8 mouse cellular contexts compared by ENCODE assay signal in genomic region chr2:152847815-152848302, GRCm38 (mm10). TPM values are rescaled to one million over a fixed set of nuclear protein-coding genes. Genes with fewer than 3 reads are reported as not detected.
DNase-seq lines count a peak whose midpoint lies in the region; ATAC-seq lines count a peak whose summit lies in the region.

Gene Tpx2, plus strand, starts transcription at chr2:152847964.

- no peaks in the 10 kb centered on the region for H3K36me3 ChIP-seq in hindbrain, embryonic 16.5 days (ENCODE audit: control insufficient read depth, insufficient read depth, low read length)
- H3K36me3 ChIP-seq in macrophage (ENCODE audit: inconsistent target): no peaks in the 10 kb centered on the region

- peaks cover 48% of the 10 kb centered on the region for H3K79me2 ChIP-seq in macrophage (ENCODE audit: inconsistent target)

- no peaks in the 10 kb centered on the region for H3K4me1 ChIP-seq in hindbrain, embryonic 16.5 days (ENCODE audit: control insufficient read depth, insufficient read depth, low read depth, low read length)

- H3K4me3 ChIP-seq in hindbrain, embryonic 16.5 days (ENCODE audit: low read length): peak within 1 kb of the TSS; percentile 74
- H3K4me3 ChIP-seq in macrophage (ENCODE audit: inconsistent target): peak within 1 kb of the TSS; percentile 78

- H3K9ac ChIP-seq in hindbrain, embryonic 16.5 days (ENCODE audit: low read depth, low read length): peak within 1 kb of the TSS; percentile 57

- H3K4me2 ChIP-seq in hindbrain, embryonic 16.5 days (ENCODE audit: low read length): peak within 1 kb of the TSS; percentile 85

- H3K27ac ChIP-seq in hindbrain, embryonic 16.5 days (ENCODE audit: low read depth, low read length): peak within 1 kb of the TSS; percentile 31; the same call in 1 of the 2 replicates
- peak within 1 kb of the TSS; percentile 82 for H3K27ac ChIP-seq in macrophage

- ATAC-seq in hindbrain, embryonic 16.5 days: peak; percentile 98

- DNase-seq in WW6 (ENCODE audit: low read depth, low spot score): peak; percentile 96
- DNase-seq in cerebellum, postnatal 4 days (ENCODE audit: low spot score in 2 of 2): peak; percentile 92 to 96
- DNase-seq in gastrocnemius, adult 18-20 months (ENCODE audit: low spot score): peak; percentile 98
- DNase-seq in left cerebral cortex, adult 18-20 months (ENCODE audit: low spot score in 2 of 2): peak; percentile 99
- peak; percentile 98 for DNase-seq in right cerebral cortex, adult 18-20 months
- DNase-seq in urinary bladder, postnatal 10 days (ENCODE audit: low spot score): peak; percentile 86

- H3K27me3 ChIP-seq in hindbrain, embryonic 16.5 days (replicated peaks; ENCODE audit: control insufficient read depth, insufficient read depth, low read length): no peaks in the 10 kb centered on the region

- WGBS in hindbrain, embryonic 16.5 days: under 1% methylated on average over 34 of the region's 34 CpGs
- WGBS in macrophage (ENCODE audit: missing documents): under 1% methylated on average over 34 of the region's 34 CpGs

- no peaks in the 10 kb centered on the region for H3K9me3 ChIP-seq in hindbrain, embryonic 16.5 days (ENCODE audit: control insufficient read depth, low read length)

RNA-seq across cellular contexts. Expression of gene Tpx2, which starts in this region (rescaled TPM):
- total RNA-seq in gastrocnemius, adult 18-20 months (2021): 1 to 10 TPM; 1.6 to 5.3 TPM
- 14.8 and 19.8 TPM in 2 replicates for polyA plus RNA-seq in hindbrain, embryonic 16.5 days (2015; fragmentation: Nextera tagmentation; extraction: Ambion mirVana)
- total RNA-seq in left cerebral cortex, adult 18-20 months (2021): 1 to 10 TPM; 2.0 to 2.4 TPM
- 10 to 100 TPM in 5 of 26 experiments, 1 to 10 TPM in 21; 2.1 to 18.9 (median 7.1) TPM for total RNA-seq in macrophage (2018; cell fraction: chromatin; rRNA removed)
- total RNA-seq in macrophage (2018; cell fraction: cytosol; rRNA removed): 10 to 100 TPM in 13 of 26 experiments, 1 to 10 TPM in 13; 4.3 to 30.1 (median 10.4) TPM
- 10 to 100 TPM in 12 of 26 experiments, 1 to 10 TPM in 14; 2.6 to 18.6 (median 9.8) TPM for total RNA-seq in macrophage (2018; cell fraction: nucleus; rRNA removed)
- polyA plus RNA-seq in macrophage (2018): 3.4 to 14.0 TPM (median 11.8 TPM) in 3 replicates

Comparison
In these comparisons a context has a peak if more than half of its experiments do, and no peak if none do; other contexts are left out.
1. Peak in every context shown above with its lines: DNase-seq, ATAC-seq, H3K4me3 ChIP-seq and H3K27ac ChIP-seq.